Mouse (Mus musculus) heart, embryonic 15.5 days (tissue): Measurements from ENCODE around the gene Gucd1. TPM values are rescaled to one million over a fixed set of nuclear protein-coding genes. Genes with fewer than 3 reads are reported as not detected.
"Not testable (repeated sequence)": the region's sequence is repeated elsewhere in the genome, so short reads cannot be mapped to it uniquely, and the experiment has no call there.

ENCODE experiments used
- ATAC-seq: fragments of 200-750 bp; cut with Nextera tagmentation; replicated peaks from 2 replicates; pipeline ENCODE4 v1.8.0; 2017; ENCODE audit warnings: low read depth, moderate TSS enrichment; ENCODE audit not compliant: insufficient number of reproducible peaks, insufficient read depth, low FRiP score
- H3K27ac ChIP-seq: fragments of 300-500 bp; sonication (generic); 2 replicates; pipeline ENCODE4 v1.5.1; 2015; ENCODE audit warnings: mild to moderate bottlenecking, inconsistent platforms
- H3K27me3 ChIP-seq: fragments of 300-500 bp; sonication (generic); 2 replicates; pipeline ENCODE4 v1.6.1; 2015; ENCODE audit warnings: inconsistent platforms
- H3K36me3 ChIP-seq: fragments of 300-500 bp; sonication (generic); 2 replicates; pipeline ENCODE4 v1.6.1; 2015; ENCODE audit warnings: mild to moderate bottlenecking, inconsistent platforms
- H3K4me1 ChIP-seq: fragments of 300-500 bp; sonication (generic); replicated peaks from 2 replicates; pipeline ENCODE4 v1.6.1; 2015; ENCODE audit warnings: inconsistent platforms
- H3K4me2 ChIP-seq: fragments of 300-500 bp; sonication (generic); 2 replicates; pipeline ENCODE4 v1.6.1; 2015; ENCODE audit warnings: inconsistent platforms, mild to moderate bottlenecking, moderate library complexity
- H3K4me3 ChIP-seq: fragments of 300-500 bp; sonication (generic); 2 replicates; pipeline ENCODE4 v1.5.1; 2015; ENCODE audit warnings: mild to moderate bottlenecking, inconsistent platforms
- H3K9ac ChIP-seq: fragments of 300-500 bp; sonication (generic); 2 replicates; pipeline ENCODE4 v1.6.1; 2015; ENCODE audit warnings: mild to moderate bottlenecking, inconsistent platforms
- H3K9me3 ChIP-seq: fragments of 300-500 bp; sonication (generic); replicated peaks from 2 replicates; pipeline ENCODE4 v1.6.1; 2016; ENCODE audit warnings: inconsistent platforms
- WGBS: fragments of 180-500 bp; shearing (Covaris S2); methylation state at CpG from one replicate; pipeline ENCODE4 v1.1.7; 2015; ENCODE audit warnings: mixed read lengths; 5-methylcytosine and 5-hydroxymethylcytosine counted together
- polyA plus RNA-seq: library from polyadenylated mRNA; unstranded; fragments of >200 nt; fragmentation: Nextera tagmentation; extraction: Ambion mirVana; gene quantifications from 2 replicates; pipeline ENCODE4 v1.2.1, GENCODE M21; 2015

The Gucd1 gene
- polyA plus RNA-seq, 1 experiment from 2014 or later = 22.8 TPM

GRCm38 (mm10) chr10:75405916-75406315 is 111.9 kb downstream of the Gucd1 start:
- no peak overlapping the region for H3K4me3 ChIP-seq
- ATAC-seq = no peak
- no peaks in the 10 kb centered on the region for H3K36me3 ChIP-seq
- H3K27ac ChIP-seq = no peak overlapping the region
- no peak overlapping the region for H3K9ac ChIP-seq
- H3K4me1 ChIP-seq = peaks cover 15% of the 10 kb centered on the region
- no peaks in the 10 kb centered on the region for H3K9me3 ChIP-seq
- 60% methylated on average over 8 of the region's 8 CpGs for WGBS
- no peaks in the 10 kb centered on the region for H3K27me3 ChIP-seq
- H3K4me2 ChIP-seq = no peak overlapping the region

- no peak within 1 kb of the TSS for H3K9ac ChIP-seq
- H3K36me3 ChIP-seq = no peaks in the 10 kb centered on the region
- H3K4me2 ChIP-seq = no peak within 1 kb of the TSS
- 60% methylated on average over 4 of the region's 4 CpGs for WGBS
- no peak within 1 kb of the TSS for H3K27ac ChIP-seq
- no peak within 1 kb of the TSS for H3K4me3 ChIP-seq
- ATAC-seq = no peak
- H3K4me1 ChIP-seq = peaks cover 1% of the 10 kb centered on the region; the same call in 1 of the 2 replicates
- no peaks in the 10 kb centered on the region for H3K27me3 ChIP-seq
- no peaks in the 10 kb centered on the region for H3K9me3 ChIP-seq
These were observed 116.8 kb downstream of the Gucd1 start, which contains the start of gene Upb1 for GRCm38 (mm10) chr10:75400958-75401357. Upb1 (plus strand) TSS chr10:75401115.

GRCm38 (mm10) chr10:75396966-75397365 is 120.8 kb downstream of the Gucd1 start:
- no peaks in the 10 kb centered on the region for H3K4me1 ChIP-seq
- peak; percentile 50; the same call in 1 of the 2 replicates for ATAC-seq
- no peaks in the 10 kb centered on the region for H3K9me3 ChIP-seq
- H3K27ac ChIP-seq = no peak overlapping the region
- no peaks in the 10 kb centered on the region for H3K27me3 ChIP-seq
- no peak overlapping the region for H3K4me3 ChIP-seq
- H3K9ac ChIP-seq = no peak overlapping the region
- no peaks in the 10 kb centered on the region for H3K36me3 ChIP-seq
- 40% methylated on average over 14 of the region's 14 CpGs for WGBS
- 0 out of 2 replicates have a peak overlapping the region, but pooled peaks have one; percentile 14 for H3K4me2 ChIP-seq

- no peak overlapping the region for H3K4me2 ChIP-seq
- H3K4me3 ChIP-seq = no peak overlapping the region
- no peaks in the 10 kb centered on the region for H3K36me3 ChIP-seq
- WGBS = 85% methylated on average over 8 of the region's 8 CpGs
- no peak overlapping the region for H3K9ac ChIP-seq
- no peaks in the 10 kb centered on the region for H3K27me3 ChIP-seq
- no peaks in the 10 kb centered on the region for H3K9me3 ChIP-seq
- ATAC-seq = no peak
- H3K27ac ChIP-seq = no peak overlapping the region
- no peaks in the 10 kb centered on the region for H3K4me1 ChIP-seq
These were observed 123.0 kb downstream of the Gucd1 start for GRCm38 (mm10) chr10:75394796-75395195.

- H3K27ac ChIP-seq = no peak overlapping the region
- H3K36me3 ChIP-seq = no peaks in the 10 kb centered on the region
- H3K4me3 ChIP-seq = no peak overlapping the region
- ATAC-seq = no peak
- no peaks in the 10 kb centered on the region for H3K4me1 ChIP-seq
- H3K4me2 ChIP-seq = no peak overlapping the region
- WGBS = 74% methylated on average over 4 of the region's 4 CpGs
- H3K9me3 ChIP-seq = no peaks in the 10 kb centered on the region
- no peak overlapping the region for H3K9ac ChIP-seq
- no peaks in the 10 kb centered on the region for H3K27me3 ChIP-seq
These were observed 126.9 kb downstream of the Gucd1 start for GRCm38 (mm10) chr10:75390832-75391231.

GRCm38 (mm10) chr10:75390156-75390555 is 127.6 kb downstream of the Gucd1 start:
- Histone ChIP-seq H3K4me3 (no peak overlapping the region), H3K4me1 (no peaks in the 10 kb centered on the region), H3K4me2 (no peak overlapping the region), H3K27ac (no peak overlapping the region), H3K9me3 (no peaks in the 10 kb centered on the region), H3K9ac (no peak overlapping the region), H3K36me3 (no peaks in the 10 kb centered on the region), H3K27me3 (no peaks in the 10 kb centered on the region)
- 82% methylated on average over 2 of the region's 2 CpGs for WGBS
- no peak for ATAC-seq

GRCm38 (mm10) chr10:75378688-75379087 is 139.1 kb downstream of the Gucd1 start:
- 0 out of 2 replicates have a peak overlapping the region, but pooled peaks have one; percentile 9 for H3K4me2 ChIP-seq
- ATAC-seq = peak; percentile 65

GRCm38 (mm10) chr10:75373655-75374351 is 144.0 kb downstream of the Gucd1 start:
- H3K9ac ChIP-seq, H3K4me3 ChIP-seq, H3K27me3 ChIP-seq, H3K9me3 ChIP-seq, H3K36me3 ChIP-seq: not testable (repeated sequence)
- H3K27ac ChIP-seq = peak overlapping the region; percentile 74
- peak; percentile 82 for ATAC-seq
- peaks cover 14% of the 10 kb centered on the region for H3K4me1 ChIP-seq
- H3K4me2 ChIP-seq = 0 out of 2 replicates have a peak overlapping the region, but pooled peaks have one; percentile 16
- WGBS = 36% methylated on average over 15 of the region's 19 CpGs

More at GRCm38 (mm10) chr10:75378688-75379087, 139.1 kb downstream of the Gucd1 start:
- H3K4me3 ChIP-seq = no peak overlapping the region
- no peaks in the 10 kb centered on the region for H3K9me3 ChIP-seq
- no peaks in the 10 kb centered on the region for H3K27me3 ChIP-seq
- peak overlapping the region; percentile 79 for H3K27ac ChIP-seq
- WGBS = 30% methylated on average over 10 of the region's 10 CpGs
- no peak overlapping the region for H3K9ac ChIP-seq
- H3K36me3 ChIP-seq = no peaks in the 10 kb centered on the region
- peaks cover 11% of the 10 kb centered on the region for H3K4me1 ChIP-seq

- H3K27me3 ChIP-seq = no peaks in the 10 kb centered on the region
- H3K27ac ChIP-seq = peak overlapping the region; percentile 91
- 52% methylated on average over 6 of the region's 6 CpGs for WGBS
- H3K36me3 ChIP-seq = no peaks in the 10 kb centered on the region
- H3K4me2 ChIP-seq = peak overlapping the region; percentile 41
- no peak overlapping the region for H3K9ac ChIP-seq
- H3K9me3 ChIP-seq = no peaks in the 10 kb centered on the region
- H3K4me3 ChIP-seq = peak overlapping the region; percentile 34
- no peak for ATAC-seq
- peaks cover 24% of the 10 kb centered on the region for H3K4me1 ChIP-seq
These were observed 152.5 kb downstream of the Gucd1 start for GRCm38 (mm10) chr10:75365231-75365633.

GRCm38 (mm10) chr10:75364796-75365195 is 153.0 kb downstream of the Gucd1 start:
- Histone ChIP-seq H3K36me3 (no peaks in the 10 kb centered on the region), H3K4me1 (peaks cover 24% of the 10 kb centered on the region), H3K27ac (peak overlapping the region; percentile 91), H3K4me3 (no peak overlapping the region; the same call in 1 of the 2 replicates), H3K9ac (no peak overlapping the region), H3K27me3 (no peaks in the 10 kb centered on the region), H3K9me3 (no peaks in the 10 kb centered on the region), H3K4me2 (peak overlapping the region; percentile 9; the same call in 1 of the 2 replicates)
- ATAC-seq = no peak
- 65% methylated on average over 9 of the region's 9 CpGs for WGBS

- 8% methylated on average over 1 of the region's 1 CpGs for WGBS
- H3K4me1 ChIP-seq = peaks cover 24% of the 10 kb centered on the region
- not testable (repeated sequence) for H3K9me3 ChIP-seq, H3K36me3 ChIP-seq, H3K4me3 ChIP-seq, H3K9ac ChIP-seq, H3K27me3 ChIP-seq
- peak; percentile 91 for ATAC-seq
- H3K27ac ChIP-seq = peak overlapping the region; percentile 91
- 0 out of 2 replicates have a peak overlapping the region, but pooled peaks have one; percentile 8 for H3K4me2 ChIP-seq
These were observed 153.5 kb downstream of the Gucd1 start for GRCm38 (mm10) chr10:75364214-75364690.

- H3K4me1 ChIP-seq = peaks cover 6% of the 10 kb centered on the region
- WGBS = 47% methylated on average over 4 of the region's 4 CpGs
- no peaks in the 10 kb centered on the region for H3K27me3 ChIP-seq
- no peak overlapping the region for H3K4me3 ChIP-seq
- H3K36me3 ChIP-seq = no peaks in the 10 kb centered on the region
- no peaks in the 10 kb centered on the region for H3K9me3 ChIP-seq
- no peak overlapping the region for H3K27ac ChIP-seq
- H3K4me2 ChIP-seq = no peak overlapping the region
- no peak for ATAC-seq
- H3K9ac ChIP-seq = no peak overlapping the region
These were observed 162.4 kb downstream of the Gucd1 start for GRCm38 (mm10) chr10:75355341-75355740.
